Mouse (Mus musculus) midbrain, postnatal 0 days (tissue): ENCODE measurements around the gene Kat7. TPM values are rescaled to one million over a fixed set of nuclear protein-coding genes. Genes with fewer than 3 reads are reported as not detected.
A peak's percentile ranks its signal among the peaks of the same experiment; 100 is the strongest.

Experiments used
- ATAC-seq: fragments of 200-750 bp; cut with Nextera tagmentation; 2 replicates; pipeline ENCODE4 v1.8.0; 2017; ENCODE audit warnings: moderate number of reproducible peaks, mild to moderate bottlenecking, moderate TSS enrichment, moderate library complexity; ENCODE audit not compliant: low FRiP score
- DNase-seq: peaks from one replicate; pipeline ENCODE4 v3.0.0-alpha.2; 2015; ENCODE audit warnings: low spot score
- H3K27ac ChIP-seq: fragments of 300-500 bp; sonication (generic); 2 replicates; pipeline ENCODE4 v1.5.1; 2014; ENCODE audit warnings: low read depth, mild to moderate bottlenecking, low read length, mixed read lengths
- H3K27me3 ChIP-seq: fragments of 300-500 bp; sonication (generic); 2 replicates; pipeline ENCODE4 v1.6.1; 2014; ENCODE audit warnings: low read length, control low read depth, mixed read lengths; ENCODE audit not compliant: insufficient read depth
- H3K36me3 ChIP-seq: fragments of 300-500 bp; sonication (generic); 2 replicates; pipeline ENCODE4 v1.6.1; 2014; ENCODE audit warnings: low read length, control low read depth, mixed read lengths; ENCODE audit not compliant: insufficient read depth
- H3K4me1 ChIP-seq: fragments of 300-500 bp; sonication (generic); 2 replicates; pipeline ENCODE4 v1.6.1; 2014; ENCODE audit warnings: mild to moderate bottlenecking, control low read depth, antibody characterized with exemption, low read length, mixed read lengths; ENCODE audit not compliant: insufficient read depth
- H3K4me2 ChIP-seq: fragments of 300-500 bp; sonication (generic); 2 replicates; pipeline ENCODE4 v1.6.1; 2014; ENCODE audit warnings: low read depth, mild to moderate bottlenecking, low read length, mixed read lengths; ENCODE audit not compliant: poor library complexity, severe bottlenecking
- H3K4me3 ChIP-seq: fragments of 300-500 bp; sonication (generic); 2 replicates; pipeline ENCODE4 v1.5.1; 2014; ENCODE audit warnings: low read depth, mild to moderate bottlenecking, low read length, moderate library complexity
- H3K9ac ChIP-seq: fragments of 300-500 bp; sonication (generic); replicated peaks from 2 replicates; pipeline ENCODE4 v1.6.1; 2014; ENCODE audit warnings: mild to moderate bottlenecking, low read length, moderate library complexity, mixed read lengths; ENCODE audit not compliant: poor library complexity, severe bottlenecking
- H3K9me3 ChIP-seq: fragments of 300-500 bp; sonication (generic); 2 replicates; pipeline ENCODE4 v1.6.1; 2016; ENCODE audit warnings: low read length, control low read depth
- CTCF ChIP-seq: IDR thresholded peaks from 2 replicates; pipeline ENCODE4 v1.5.1; 2016; ENCODE audit warnings: antibody characterized with exemption, mild to moderate bottlenecking
- WGBS: fragments of 180-500 bp; shearing (Covaris S2); extraction: QIAGEN DNeasy Blood & Tissue Kit; methylation state at CpG from one replicate; pipeline ENCODE4 v1.1.7; 2014; 5-methylcytosine and 5-hydroxymethylcytosine counted together
- polyA plus RNA-seq: library from polyadenylated mRNA; unstranded; fragments of >200 nt; fragmentation: Nextera tagmentation; extraction: Ambion mirVana; gene quantifications from 2 replicates; pipeline ENCODE4 v1.2.1, GENCODE M21; 2015
- total RNA-seq: library from RNA; depleted of rRNA; stranded (reverse); fragments of >200 nt; gene quantifications from 2 replicates; pipeline ENCODE4 v1.2.3, GENCODE M21; 2014

Kat7 gene
- total and polyA plus RNA-seq, 2 experiments from 2014 or later, result 72.5 to 72.7 TPM

GRCm38 (mm10) chr11:95328629-95329028 is 18.6 kb upstream of the Kat7 start:
- Histone ChIP-seq H3K27ac (no peak overlapping the region), H3K4me2 (no peak overlapping the region), H3K36me3 (no peaks in the 10 kb centered on the region), H3K9me3 (no peaks in the 10 kb centered on the region), H3K27me3 (no peaks in the 10 kb centered on the region), H3K4me3 (no peak overlapping the region), H3K9ac (no peak overlapping the region), H3K4me1 (no peaks in the 10 kb centered on the region)
- DNase-seq (no peak), ATAC-seq (no peak)
- no peak for TF ChIP-seq CTCF
- WGBS, result 80% methylated on average over 5 of the region's 5 CpGs

- no peak for DNase-seq
Observed at GRCm38 (mm10) chr11:95326243-95326642, 16.2 kb upstream of the Kat7 start.

GRCm38 (mm10) chr11:95325832-95326231 is 15.8 kb upstream of the Kat7 start:
- Histone ChIP-seq H3K27me3 (no peaks in the 10 kb centered on the region), H3K36me3 (no peaks in the 10 kb centered on the region), H3K4me2 (no peak overlapping the region), H3K9me3 (no peaks in the 10 kb centered on the region), H3K4me3 (no peak overlapping the region), H3K9ac (no peak overlapping the region), H3K27ac (no peak overlapping the region), H3K4me1 (no peaks in the 10 kb centered on the region)
- DNase-seq (no peak), ATAC-seq (no peak)
- no peak for TF ChIP-seq CTCF
- WGBS, result 90% methylated on average over 4 of the region's 4 CpGs

More at GRCm38 (mm10) chr11:95326243-95326642, 16.2 kb upstream of the Kat7 start:
- Histone ChIP-seq H3K9ac (no peak overlapping the region), H3K4me3 (no peak overlapping the region), H3K4me2 (no peak overlapping the region), H3K4me1 (no peaks in the 10 kb centered on the region), H3K36me3 (no peaks in the 10 kb centered on the region), H3K9me3 (no peaks in the 10 kb centered on the region), H3K27ac (no peak overlapping the region), H3K27me3 (no peaks in the 10 kb centered on the region)
- ATAC-seq, result no peak
- TF ChIP-seq CTCF, result no peak
- 74% methylated on average over 11 of the region's 11 CpGs for WGBS

GRCm38 (mm10) chr11:95324181-95324580 is 14.1 kb upstream of the Kat7 start:
- no peaks in the 10 kb centered on the region for H3K4me1 ChIP-seq
- ATAC-seq, result no peak
- no peak for TF ChIP-seq CTCF
- no peaks in the 10 kb centered on the region for H3K36me3 ChIP-seq
- H3K4me3 ChIP-seq, result no peak overlapping the region
- no peak overlapping the region for H3K9ac ChIP-seq
- no peak for DNase-seq
- no peaks in the 10 kb centered on the region for H3K9me3 ChIP-seq
- H3K27ac ChIP-seq, result no peak overlapping the region
- no peak overlapping the region for H3K4me2 ChIP-seq
- 68% methylated on average over 10 of the region's 10 CpGs for WGBS
- no peaks in the 10 kb centered on the region for H3K27me3 ChIP-seq

DNA sequence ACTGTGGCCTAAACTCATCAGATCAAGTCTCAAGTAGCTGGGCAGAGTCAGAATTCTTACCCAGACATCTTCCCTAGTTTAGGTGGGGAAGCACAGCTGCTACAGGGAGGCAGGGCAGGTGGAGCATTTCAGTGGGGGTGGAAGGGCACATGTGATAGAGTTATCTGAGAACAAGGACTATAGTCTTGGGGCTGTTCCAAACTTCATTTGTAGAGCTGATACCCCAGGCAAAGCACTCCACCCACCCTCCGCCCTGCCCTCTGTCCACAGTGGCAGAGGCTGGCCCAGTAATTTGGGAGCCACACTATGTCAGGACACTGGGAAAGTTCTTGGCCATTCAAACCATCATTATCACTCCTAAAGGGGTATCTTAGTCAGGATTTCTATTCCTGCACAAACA is 10.0 kb upstream of the Kat7 start:
- Histone ChIP-seq H3K4me2 (no peak overlapping the region), H3K9me3 (no peaks in the 10 kb centered on the region), H3K4me1 (no peaks in the 10 kb centered on the region), H3K27ac (no peak overlapping the region), H3K27me3 (no peaks in the 10 kb centered on the region), H3K36me3 (no peaks in the 10 kb centered on the region), H3K9ac (no peak overlapping the region), H3K4me3 (no peak overlapping the region)
- 100% methylated on average over 1 of the region's 1 CpGs for WGBS
- ATAC-seq (no peak), DNase-seq (no peak)
- TF ChIP-seq CTCF, result no peak

GRCm38 (mm10) chr11:95319506-95319905 is 9.5 kb upstream of the Kat7 start:
- H3K4me3 ChIP-seq, result no peak overlapping the region
- H3K27ac ChIP-seq, result no peak overlapping the region
- no peaks in the 10 kb centered on the region for H3K4me1 ChIP-seq
- H3K4me2 ChIP-seq, result no peak overlapping the region
- no peak overlapping the region for H3K9ac ChIP-seq
- H3K27me3 ChIP-seq, result no peaks in the 10 kb centered on the region
- no peaks in the 10 kb centered on the region for H3K36me3 ChIP-seq
- H3K9me3 ChIP-seq, result no peaks in the 10 kb centered on the region
- peak; percentile 60 for TF ChIP-seq CTCF
- no peak for ATAC-seq
- DNase-seq, result peak; percentile 30
- WGBS, result 44% methylated on average over 1 of the region's 1 CpGs

- Histone ChIP-seq H3K9me3 (no peaks in the 10 kb centered on the region), H3K27ac (no peak overlapping the region), H3K4me1 (no peaks in the 10 kb centered on the region), H3K27me3 (no peaks in the 10 kb centered on the region), H3K4me2 (no peak overlapping the region), H3K9ac (no peak overlapping the region), H3K4me3 (no peak overlapping the region), H3K36me3 (no peaks in the 10 kb centered on the region)
- TF ChIP-seq CTCF, result no peak
- no peak for ATAC-seq
- no peak for DNase-seq
- WGBS, result 91% methylated on average over 9 of the region's 9 CpGs
Observed at GRCm38 (mm10) chr11:95318116-95318515, 8.1 kb upstream of the Kat7 start.
